Mouse (Mus musculus) lung, embryonic 16.5 days (tissue): ENCODE measurements around the gene Fgf9. TPM values are rescaled to one million over a fixed set of nuclear protein-coding genes. Genes with fewer than 3 reads are reported as not detected.

Experiments used
- ATAC-seq: fragments of 200-750 bp; cut with Nextera tagmentation; 2 replicates; pipeline ENCODE4 v1.8.0; 2017; ENCODE audit warnings: low read depth, mild to moderate bottlenecking, moderate library complexity
- H3K27ac ChIP-seq: fragments of 300-500 bp; sonication (generic); 2 replicates; pipeline ENCODE4 v1.5.1; 2014; ENCODE audit warnings: mild to moderate bottlenecking, control low read depth, low read length
- H3K27me3 ChIP-seq: fragments of 300-500 bp; sonication (generic); 2 replicates; pipeline ENCODE4 v1.6.1; 2014; ENCODE audit warnings: low read depth, low read length, mixed read lengths; ENCODE audit not compliant: control insufficient read depth, insufficient read depth
- H3K36me3 ChIP-seq: fragments of 300-500 bp; sonication (generic); 2 replicates; pipeline ENCODE4 v1.6.1; 2014; ENCODE audit warnings: low read length; ENCODE audit not compliant: control insufficient read depth, insufficient read depth
- H3K4me1 ChIP-seq: fragments of 300-500 bp; sonication (generic); replicated peaks from 2 replicates; pipeline ENCODE4 v1.6.1; 2014; ENCODE audit warnings: low read length, mixed read lengths; ENCODE audit not compliant: control insufficient read depth, insufficient read depth
- H3K4me2 ChIP-seq: fragments of 300-500 bp; sonication (generic); 2 replicates; pipeline ENCODE4 v1.6.1; 2014; ENCODE audit warnings: low read depth, low read length, control low read depth
- H3K4me3 ChIP-seq: fragments of 300-500 bp; sonication (generic); 2 replicates; pipeline ENCODE4 v1.5.1; 2014; ENCODE audit warnings: mild to moderate bottlenecking, low read length, control low read depth
- H3K9ac ChIP-seq: fragments of 300-500 bp; sonication (generic); 2 replicates; pipeline ENCODE4 v1.6.1; 2014; ENCODE audit warnings: low read length, control low read depth
- H3K9me3 ChIP-seq: fragments of 300-500 bp; sonication (generic); 2 replicates; pipeline ENCODE4 v1.6.1; 2016; ENCODE audit warnings: low read length; ENCODE audit not compliant: control insufficient read depth
- WGBS: fragments of 180-500 bp; shearing (Covaris S2); extraction: QIAGEN DNeasy Blood & Tissue Kit; methylation state at CpG from one replicate; pipeline ENCODE4 v1.1.7; 2014; 5-methylcytosine and 5-hydroxymethylcytosine counted together
- polyA plus RNA-seq: library from polyadenylated mRNA; unstranded; fragments of >200 nt; fragmentation: Nextera tagmentation; extraction: Ambion mirVana; gene quantifications from 2 replicates; pipeline ENCODE4 v1.2.1, GENCODE M21; 2015

Gene Fgf9
- polyA plus RNA-seq, 1 experiment from 2014 or later = 10.7 TPM

DNA sequence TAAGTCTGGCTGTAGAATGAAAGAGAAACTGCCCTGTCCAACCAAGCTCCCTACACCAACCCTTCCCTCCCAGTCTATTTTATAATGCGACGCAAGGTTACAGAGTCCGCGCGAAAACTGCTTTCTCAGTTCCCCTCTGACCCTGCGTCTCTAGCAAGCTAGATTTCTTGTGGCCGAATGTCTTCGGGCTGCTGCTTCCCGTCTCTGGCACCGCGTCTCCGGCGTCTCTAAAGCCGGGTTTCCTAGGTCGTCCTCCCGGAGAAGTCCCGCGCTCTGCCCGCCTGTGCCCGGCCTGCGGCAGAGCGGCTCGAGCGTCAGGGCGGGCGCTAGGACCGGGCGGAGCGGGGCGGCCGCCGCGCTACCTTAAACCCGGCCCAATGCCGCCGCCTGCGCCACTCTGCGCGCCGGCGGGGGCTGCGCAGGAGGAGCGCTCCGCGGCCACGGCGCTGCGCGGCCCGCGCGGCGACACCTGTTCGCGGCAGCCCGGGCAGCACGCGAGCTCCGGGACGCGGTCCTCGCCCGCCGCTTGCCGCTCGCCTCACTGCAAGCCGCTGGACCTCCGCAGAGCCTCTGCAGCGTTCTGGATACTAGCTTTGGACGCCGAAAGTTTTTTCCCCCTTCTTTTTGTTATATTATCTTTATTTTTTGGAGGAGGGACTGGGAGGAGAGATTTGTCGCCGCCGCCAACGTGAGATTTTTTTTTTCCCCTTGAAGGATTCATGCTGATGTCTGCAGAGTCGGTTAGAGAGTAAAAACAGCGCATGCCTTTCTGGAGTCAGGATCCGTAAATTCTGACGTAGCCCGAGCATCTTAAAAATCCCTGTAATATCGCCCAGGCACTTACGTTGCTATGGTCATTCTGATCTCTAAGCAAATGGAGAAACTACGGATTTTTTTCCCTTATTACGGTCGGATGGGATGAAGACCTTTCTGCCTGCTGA, 1.8 kb downstream of the Fgf9 start:
- H3K4me3 ChIP-seq = peak overlapping the region; percentile 59
- peaks cover 25% of the 10 kb centered on the region for H3K4me1 ChIP-seq
- H3K27ac ChIP-seq = peak overlapping the region; percentile 82
- peak overlapping the region; percentile 73 for H3K9ac ChIP-seq
- H3K4me2 ChIP-seq = peak overlapping the region; percentile 94
- H3K36me3 ChIP-seq = no peaks in the 10 kb centered on the region
- WGBS = 1% methylated on average over 76 of the region's 85 CpGs
- peak; percentile 85 for ATAC-seq
- no peaks in the 10 kb centered on the region for H3K9me3 ChIP-seq
- H3K27me3 ChIP-seq = peaks cover 55% of the 10 kb centered on the region

DNA sequence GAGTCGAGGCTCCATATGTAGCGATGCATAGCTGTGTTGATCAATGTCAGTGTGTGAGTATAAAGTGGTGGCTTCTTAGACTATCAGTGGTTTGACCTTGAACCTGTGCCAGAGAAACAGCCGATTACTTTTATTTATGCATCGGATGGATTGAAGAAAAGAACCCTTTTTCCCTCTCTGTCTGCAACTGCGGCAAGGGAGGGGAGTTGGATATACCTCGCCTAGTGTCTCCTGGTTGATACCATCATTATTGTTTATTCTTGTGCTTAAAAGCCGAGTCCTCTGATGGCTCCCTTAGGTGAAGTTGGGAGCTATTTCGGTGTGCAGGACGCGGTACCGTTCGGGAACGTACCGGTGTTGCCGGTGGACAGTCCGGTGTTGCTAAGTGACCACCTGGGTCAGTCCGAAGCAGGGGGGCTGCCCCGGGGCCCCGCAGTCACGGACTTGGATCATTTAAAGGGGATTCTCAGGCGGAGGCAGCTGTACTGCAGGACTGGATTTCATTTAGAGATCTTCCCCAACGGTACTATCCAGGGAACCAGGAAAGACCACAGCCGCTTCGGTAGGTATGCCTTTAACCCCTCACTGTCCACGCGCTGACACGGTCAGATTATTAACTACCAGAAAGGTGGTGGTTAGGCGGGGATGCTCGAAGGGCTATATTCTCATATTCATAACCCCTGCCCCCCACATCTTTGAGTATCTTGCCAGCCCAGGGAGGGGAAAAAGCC, 2.6 kb downstream of the Fgf9 start:
- peak overlapping the region; percentile 94 for H3K4me2 ChIP-seq
- no peaks in the 10 kb centered on the region for H3K9me3 ChIP-seq
- H3K27ac ChIP-seq = no peak overlapping the region
- H3K4me3 ChIP-seq = peak overlapping the region; percentile 59
- H3K9ac ChIP-seq = peak overlapping the region; percentile 54
- no peak for ATAC-seq
- peaks cover 25% of the 10 kb centered on the region for H3K4me1 ChIP-seq
- H3K27me3 ChIP-seq = peaks cover 64% of the 10 kb centered on the region
- WGBS = under 1% methylated on average over 29 of the region's 29 CpGs
- H3K36me3 ChIP-seq = no peaks in the 10 kb centered on the region

DNA sequence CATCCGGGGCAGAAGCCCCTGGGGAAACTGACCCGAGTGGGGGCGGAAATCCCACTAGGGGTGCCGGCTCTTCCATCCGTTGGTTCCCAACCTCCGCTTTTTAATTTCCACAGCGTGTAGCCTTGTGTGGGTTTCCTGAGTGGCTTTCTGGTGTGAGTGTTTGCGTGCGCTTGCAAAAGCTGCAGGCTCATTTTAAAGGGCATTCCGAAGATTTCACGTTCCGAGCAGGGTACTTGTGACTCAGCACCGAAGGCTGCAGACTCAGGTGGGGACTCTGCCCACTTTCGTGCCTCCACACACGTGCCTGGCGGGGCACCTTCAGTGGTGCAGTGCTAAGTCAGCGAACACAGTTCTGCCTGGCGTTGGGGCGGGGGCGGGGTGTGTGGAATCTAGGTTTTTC, 3.6 kb downstream of the Fgf9 start:
- Histone ChIP-seq H3K9me3 (no peaks in the 10 kb centered on the region), H3K36me3 (no peaks in the 10 kb centered on the region), H3K4me2 (peak overlapping the region; percentile 81), H3K4me3 (peak overlapping the region; percentile 59), H3K27me3 (peaks cover 68% of the 10 kb centered on the region), H3K4me1 (peaks cover 25% of the 10 kb centered on the region), H3K9ac (peak overlapping the region; percentile 65), H3K27ac (no peak overlapping the region)
- ATAC-seq = no peak
- 0% methylated on average over 20 of the region's 20 CpGs for WGBS

DNA sequence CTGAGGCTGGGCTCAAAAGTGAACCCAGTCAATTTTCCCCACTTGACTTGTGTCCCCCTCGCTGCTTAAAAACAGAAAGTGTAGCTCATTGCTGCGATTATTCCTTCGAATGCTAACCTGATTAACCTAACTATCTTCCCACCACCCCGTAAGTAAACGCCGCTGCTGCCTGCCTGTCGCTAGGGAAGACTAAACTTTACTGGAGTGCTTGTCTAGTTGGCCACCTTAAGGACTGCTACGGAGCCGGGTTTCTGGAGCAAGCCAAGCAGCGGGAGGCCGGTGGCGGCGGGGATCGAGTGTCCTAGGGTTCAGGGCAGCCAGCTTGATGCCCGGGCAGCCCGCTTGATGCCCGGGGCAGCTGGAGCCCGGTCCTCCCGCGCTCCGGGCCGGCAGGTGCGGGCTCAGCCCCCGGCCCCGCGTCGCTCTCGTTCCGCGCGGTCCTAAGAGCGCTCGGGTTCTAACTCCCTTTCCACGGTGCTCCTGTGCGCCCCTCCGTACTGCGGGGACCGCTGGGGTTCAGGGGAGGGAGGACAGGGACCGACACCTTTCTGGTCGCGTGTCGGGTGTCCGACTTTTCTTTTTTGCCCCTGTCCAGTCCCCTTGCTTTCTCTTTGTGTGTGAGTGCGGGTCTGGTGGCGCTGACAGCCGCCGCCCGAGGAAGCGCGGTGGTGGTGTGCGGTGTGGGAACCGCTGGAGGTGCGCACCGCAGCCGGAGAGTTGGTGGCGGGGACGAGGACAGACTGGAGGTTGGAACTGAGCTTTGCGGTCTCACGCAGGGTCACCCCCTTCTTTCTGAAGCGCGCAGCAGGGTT, 4.5 kb downstream of the Fgf9 start:
- Histone ChIP-seq H3K27ac (peak overlapping the region; percentile 64), H3K36me3 (no peaks in the 10 kb centered on the region), H3K4me2 (peak overlapping the region; percentile 81), H3K9me3 (no peaks in the 10 kb centered on the region), H3K4me3 (peak overlapping the region; percentile 59), H3K27me3 (peaks cover 60% of the 10 kb centered on the region), H3K9ac (peak overlapping the region; percentile 65), H3K4me1 (peaks cover 25% of the 10 kb centered on the region)
- 0 out of 2 replicates have a peak, but pooled peaks have one; percentile 16 for ATAC-seq
- under 1% methylated on average over 58 of the region's 61 CpGs for WGBS

DNA sequence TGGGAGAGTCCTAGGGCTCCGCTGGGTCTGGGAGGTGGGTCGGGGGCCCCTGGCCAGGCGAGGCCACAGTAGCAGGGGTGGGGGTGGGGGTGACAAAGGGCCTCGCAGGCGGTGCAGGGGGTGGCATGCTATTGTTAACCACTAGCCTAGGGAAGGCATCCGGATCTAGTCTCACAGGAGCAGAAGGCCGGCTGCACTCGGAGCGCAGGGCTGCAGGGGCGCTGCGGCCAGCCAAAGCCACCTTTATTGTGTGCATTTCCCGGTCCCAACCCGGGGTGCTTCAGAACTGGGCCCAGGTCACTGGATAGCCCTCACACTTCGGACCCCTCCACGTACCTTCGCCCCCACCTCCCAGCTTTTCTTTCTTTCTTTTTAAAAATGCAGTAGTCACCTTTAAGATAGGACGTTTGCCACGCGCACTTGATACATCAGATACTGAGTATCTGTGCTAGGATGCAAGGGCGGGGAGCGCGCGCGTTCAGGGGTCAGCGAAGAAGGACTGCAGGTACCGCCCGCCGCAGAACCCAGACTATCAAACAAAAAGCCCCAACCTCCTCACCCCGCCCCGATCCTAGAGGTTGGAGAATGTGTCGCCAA, 5.2 kb downstream of the Fgf9 start:
- H3K36me3 ChIP-seq = no peaks in the 10 kb centered on the region
- H3K9ac ChIP-seq = peak overlapping the region; percentile 65
- H3K27ac ChIP-seq = peak overlapping the region; percentile 64
- 0 out of 2 replicates have a peak, but pooled peaks have one; percentile 8 for ATAC-seq
- WGBS = under 1% methylated on average over 31 of the region's 31 CpGs
- H3K4me2 ChIP-seq = peak overlapping the region; percentile 81
- peak overlapping the region; percentile 59 for H3K4me3 ChIP-seq
- H3K9me3 ChIP-seq = no peaks in the 10 kb centered on the region
- peaks cover 19% of the 10 kb centered on the region for H3K4me1 ChIP-seq
- peaks cover 56% of the 10 kb centered on the region for H3K27me3 ChIP-seq

DNA sequence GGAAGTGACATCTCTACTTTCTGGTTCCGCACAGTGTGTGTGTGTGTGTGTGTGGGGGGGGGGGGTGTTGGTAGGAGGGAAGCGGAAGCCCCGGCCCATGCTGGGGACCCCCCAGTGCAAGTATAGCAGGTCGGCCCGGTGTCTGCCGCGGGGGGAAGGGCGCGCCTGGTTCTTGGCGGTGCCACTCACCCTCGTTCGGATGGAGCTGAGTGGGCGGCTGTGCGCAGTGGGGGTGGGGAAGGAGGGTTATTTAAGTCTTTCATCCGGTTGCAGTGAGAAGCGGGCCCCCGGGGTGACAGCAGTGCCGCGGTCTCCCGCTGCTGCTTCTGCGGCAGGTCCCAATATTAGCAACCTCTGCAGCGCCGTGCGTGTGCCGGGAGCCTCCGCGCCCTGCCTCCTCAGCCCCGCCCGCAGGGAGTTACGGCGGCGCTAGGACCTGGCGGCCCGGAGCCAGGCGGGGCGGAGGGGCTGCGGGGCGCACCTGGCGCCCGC, 5.7 kb downstream of the Fgf9 start:
- Histone ChIP-seq H3K4me2 (peak overlapping the region; percentile 81), H3K27ac (peak overlapping the region; percentile 64), H3K36me3 (no peaks in the 10 kb centered on the region), H3K4me3 (peak overlapping the region; percentile 59), H3K27me3 (peaks cover 55% of the 10 kb centered on the region), H3K9ac (peak overlapping the region; percentile 65), H3K9me3 (no peaks in the 10 kb centered on the region), H3K4me1 (peaks cover 17% of the 10 kb centered on the region)
- 0% methylated on average over 20 of the region's 40 CpGs for WGBS
- ATAC-seq = peak; percentile 65

DNA sequence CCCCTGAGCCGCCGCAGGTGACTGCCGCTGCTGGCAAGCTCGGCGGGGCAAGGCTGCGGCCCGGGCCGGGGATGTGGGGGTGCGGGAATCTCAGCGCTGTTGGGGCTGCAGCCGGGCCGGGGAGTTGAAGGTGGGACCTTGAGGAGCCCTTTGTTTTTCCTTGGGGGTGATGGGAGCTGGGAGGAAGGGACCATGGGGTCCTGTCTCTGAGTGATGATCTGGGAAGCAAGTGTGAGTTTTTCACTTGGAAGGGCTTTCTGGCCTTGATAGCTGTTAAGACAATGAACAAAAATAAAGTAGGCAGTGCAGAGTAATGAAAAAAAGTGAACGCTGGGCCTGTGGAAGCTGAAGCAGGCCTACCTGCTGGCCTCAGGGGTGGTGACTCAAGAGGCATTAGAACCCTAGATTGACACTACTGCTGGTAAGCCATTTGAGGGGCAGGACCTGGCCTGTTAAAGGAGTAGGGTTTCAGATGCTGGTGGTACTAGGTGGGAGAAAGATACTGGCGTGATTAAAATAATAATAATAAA, 6.4 kb downstream of the Fgf9 start:
- no peak for ATAC-seq

DNA sequence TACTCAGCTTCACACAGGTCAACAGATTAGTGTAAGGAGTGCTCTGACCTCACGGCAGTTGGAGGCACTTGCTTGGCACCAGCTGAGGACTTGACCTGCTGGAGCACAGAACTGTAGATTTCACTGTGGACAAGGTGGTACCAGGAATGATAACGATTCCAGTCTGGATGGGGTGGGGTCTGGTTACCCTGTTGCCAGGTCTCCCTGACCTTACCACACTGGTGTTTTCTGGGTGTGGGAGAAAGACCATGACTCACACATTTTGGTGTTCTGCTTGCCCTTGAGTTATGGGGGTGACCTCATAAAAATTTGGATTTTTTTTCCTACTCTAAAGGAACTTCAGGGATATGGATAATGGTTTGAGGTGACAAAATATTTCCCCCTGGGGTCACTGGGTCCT, 9.1 kb downstream of the Fgf9 start:
- Histone ChIP-seq H3K27ac (no peak overlapping the region), H3K36me3 (peaks cover 3% of the 10 kb centered on the region), H3K4me3 (no peak overlapping the region), H3K27me3 (peaks cover 42% of the 10 kb centered on the region), H3K9ac (no peak overlapping the region), H3K4me1 (peaks cover 14% of the 10 kb centered on the region), H3K4me2 (no peak overlapping the region), H3K9me3 (peaks cover 3% of the 10 kb centered on the region; the same call in 1 of the 2 replicates)
- no peak for ATAC-seq
- WGBS = 64% methylated on average over 2 of the region's 2 CpGs

More for the DNA sequence above, 6.4 kb downstream of the Fgf9 start:
- H3K4me3 ChIP-seq = peak overlapping the region; percentile 59
- peaks cover 17% of the 10 kb centered on the region for H3K4me1 ChIP-seq
- H3K36me3 ChIP-seq = no peaks in the 10 kb centered on the region
- peak overlapping the region; percentile 81 for H3K4me2 ChIP-seq
- H3K27ac ChIP-seq = peak overlapping the region; percentile 64
- H3K9ac ChIP-seq = peak overlapping the region; percentile 65
- H3K27me3 ChIP-seq = peaks cover 55% of the 10 kb centered on the region
- 5% methylated on average over 14 of the region's 14 CpGs for WGBS
- H3K9me3 ChIP-seq = no peaks in the 10 kb centered on the region
